Mouse (Mus musculus) adrenal gland, postnatal 36 days (tissue): ENCODE measurements around the gene Farp1. TPM values are rescaled to one million over a fixed set of nuclear protein-coding genes. Genes with fewer than 3 reads are reported as not detected.
"Not testable (repeated sequence)": the region's sequence is repeated elsewhere in the genome, so short reads cannot be mapped to it uniquely, and the experiment has no call there.

Source experiments
- DNase-seq, 2 experiments: peaks; one replicate each; pipeline ENCODE4 v3.0.0; 2021; ENCODE audit warnings: mixed read lengths in 1 of 2
- total RNA-seq, 2 experiments: library from RNA; stranded (reverse); gene quantifications; 2 replicates each; pipeline ENCODE4 v1.2.3; 2021

The Farp1 gene
- total RNA-seq, 2 experiments from 2014 or later, result 17.2 to 25.1 TPM

DNA sequence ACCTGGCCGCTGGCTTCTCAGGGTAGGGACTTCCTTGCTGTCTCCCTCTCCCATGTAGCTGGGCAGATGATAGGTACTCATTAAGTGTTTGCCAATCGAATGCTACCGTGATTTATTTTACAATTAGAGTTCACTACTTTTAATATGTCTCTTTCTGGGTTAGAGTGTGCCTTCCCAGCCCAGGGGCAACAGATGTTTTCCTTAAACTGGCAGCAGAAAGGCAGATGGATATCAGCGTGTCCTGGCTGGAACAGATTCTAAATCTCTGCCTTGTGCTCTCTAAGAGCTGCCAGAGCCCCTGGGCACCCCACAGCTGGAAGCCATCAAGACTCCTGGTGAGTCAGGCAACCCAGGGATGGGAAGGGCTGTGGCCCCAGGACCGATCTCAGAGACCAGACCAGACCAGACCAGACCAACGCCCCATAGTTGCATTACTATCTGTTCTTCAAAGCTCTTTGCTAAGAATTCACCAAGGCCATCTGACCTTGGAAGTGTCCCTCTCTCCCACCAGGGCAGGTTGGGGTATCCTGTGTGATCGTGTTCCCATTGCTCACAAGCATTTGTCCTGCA is 69.8 kb downstream of the Farp1 start:
- no peak for DNase-seq

DNA sequence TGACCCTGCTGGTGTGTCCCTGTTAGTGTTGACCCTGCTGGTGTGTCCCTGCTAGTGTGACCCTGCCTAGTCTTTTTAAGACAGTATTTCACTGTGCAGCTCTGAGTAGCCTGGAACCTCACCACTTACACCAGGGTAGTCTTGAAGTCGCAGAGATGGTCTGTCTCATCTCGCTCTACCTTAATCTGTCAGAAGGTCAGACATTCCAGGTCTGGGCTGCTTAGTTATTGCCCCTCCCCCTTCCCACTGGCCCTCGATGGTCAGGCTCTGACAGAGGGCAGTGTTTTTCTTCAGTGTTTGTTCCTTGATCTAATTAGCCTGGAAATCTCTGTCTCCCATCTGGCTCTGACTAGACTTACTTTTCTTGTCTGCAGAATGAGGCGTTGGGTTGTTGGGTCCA is 71.9 kb downstream of the Farp1 start:
- DNase-seq, result no peak

DNA sequence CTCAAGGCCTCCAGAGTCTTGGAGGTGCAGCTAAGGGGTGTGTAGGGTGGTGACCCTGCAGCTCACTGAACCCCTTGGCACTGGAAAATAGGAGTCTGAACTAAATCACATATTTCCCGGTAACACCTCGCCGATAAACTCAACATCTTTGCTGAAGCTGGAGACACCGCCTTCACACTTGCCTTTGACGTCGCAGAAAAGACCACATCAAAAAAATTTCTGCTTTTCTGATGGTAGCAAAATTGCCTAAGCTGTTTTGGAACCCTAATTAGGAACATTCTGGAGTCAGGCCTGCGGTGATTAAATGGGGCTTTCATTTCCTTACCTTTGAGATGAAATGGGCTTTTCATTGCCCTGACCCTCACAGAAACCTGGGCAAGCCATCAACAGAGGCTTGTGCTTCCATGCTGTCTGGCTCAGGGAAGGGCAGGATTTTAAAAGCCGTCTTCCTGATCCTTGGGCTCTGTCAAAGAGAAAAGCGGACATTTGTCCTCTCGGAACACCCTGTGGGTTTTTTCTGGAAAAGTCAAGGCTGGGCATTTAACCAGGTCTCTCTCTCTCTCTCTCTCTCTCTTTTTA is 72.8 kb downstream of the Farp1 start:
- no peak for DNase-seq

DNA sequence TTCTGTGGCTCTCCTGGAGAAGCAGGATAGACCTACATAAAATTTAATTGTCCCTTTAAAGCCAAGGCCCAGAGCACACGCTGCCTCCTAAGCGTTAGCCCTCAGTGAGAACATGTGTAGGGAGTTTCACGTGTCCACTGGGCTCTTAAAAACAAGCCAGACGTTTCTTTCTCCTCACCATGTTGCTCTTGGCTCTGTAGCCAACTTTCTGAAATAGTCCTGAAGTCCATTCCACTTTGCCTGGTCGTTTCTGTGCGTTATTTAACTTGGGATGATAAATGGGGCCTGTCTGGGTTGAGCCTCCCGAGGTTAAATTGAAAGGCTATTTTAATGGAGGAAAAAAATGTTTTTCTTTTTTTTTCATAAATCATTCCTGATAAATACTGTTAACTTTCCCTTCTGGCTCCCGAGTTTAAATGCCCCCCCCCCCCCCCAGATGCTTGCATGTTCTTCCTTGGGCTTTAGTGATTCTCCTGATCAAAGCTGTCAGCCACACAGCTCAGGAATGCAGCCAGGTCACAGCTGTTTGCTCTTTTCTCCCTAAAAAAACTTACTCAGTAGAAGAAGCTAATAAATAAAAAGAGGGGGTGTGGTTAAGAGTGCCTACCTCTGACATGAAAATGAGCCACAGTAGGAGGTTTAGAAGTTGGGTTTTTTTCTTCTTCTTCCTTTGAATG is 73.6 kb downstream of the Farp1 start:
- peak; percentile 37 to 40 for DNase-seq

DNA sequence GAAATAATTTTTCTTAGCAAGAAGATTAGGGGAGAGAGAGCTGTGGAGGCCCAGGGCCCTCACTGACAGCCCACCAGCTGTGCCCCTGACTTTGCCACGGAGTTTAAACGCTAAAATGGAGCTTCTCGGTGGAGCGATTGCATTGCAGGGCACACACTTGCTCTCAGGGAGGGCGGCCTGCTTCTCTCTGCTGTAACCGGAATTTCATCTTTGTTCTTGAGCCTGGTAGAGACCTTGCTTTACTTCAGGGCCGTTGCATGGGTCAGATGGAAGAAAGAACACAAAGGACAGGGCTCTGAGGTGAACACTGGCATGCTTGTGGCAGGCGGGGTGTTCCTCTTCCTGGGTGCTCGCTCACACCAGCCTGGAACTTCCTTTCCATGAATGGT is 74.1 kb downstream of the Farp1 start:
- DNase-seq, result no peak

DNA sequence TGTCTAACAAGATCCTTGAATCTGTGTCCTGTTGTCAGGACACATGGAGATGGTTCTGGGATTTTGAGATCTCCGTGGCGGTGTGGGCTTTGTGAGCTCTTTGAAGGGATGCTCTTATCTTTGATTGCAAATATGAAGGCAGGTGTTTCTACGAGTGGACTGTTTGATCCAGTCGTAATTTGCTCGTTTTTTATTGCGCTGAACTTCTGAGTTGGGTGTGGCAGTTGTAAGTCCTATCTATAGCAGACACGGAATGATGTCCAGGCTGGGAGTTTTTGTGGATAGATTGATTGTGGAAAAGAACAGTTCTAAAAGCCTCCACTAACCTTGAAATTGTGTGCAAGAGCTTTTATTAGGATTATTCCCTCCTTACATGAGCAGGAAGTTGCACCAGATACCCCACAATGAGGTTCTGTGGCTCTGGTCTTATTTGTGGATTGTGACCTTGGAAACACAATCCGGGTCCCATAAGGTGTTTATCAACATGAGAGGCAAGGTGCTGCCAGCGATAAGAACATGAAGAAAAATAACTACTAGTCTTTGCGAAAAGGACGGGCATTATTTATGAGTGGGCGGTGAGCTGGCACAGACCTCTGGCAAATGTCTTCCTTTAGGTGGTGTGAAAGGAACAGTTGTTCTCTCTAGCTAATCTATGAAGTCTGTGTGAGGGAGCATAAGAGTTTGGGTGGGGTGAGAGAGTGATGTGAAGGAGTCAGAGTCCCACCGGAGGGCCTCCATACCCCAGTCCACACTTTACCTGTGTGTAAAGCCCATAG is 75.7 kb downstream of the Farp1 start:
- no peak for DNase-seq

DNA sequence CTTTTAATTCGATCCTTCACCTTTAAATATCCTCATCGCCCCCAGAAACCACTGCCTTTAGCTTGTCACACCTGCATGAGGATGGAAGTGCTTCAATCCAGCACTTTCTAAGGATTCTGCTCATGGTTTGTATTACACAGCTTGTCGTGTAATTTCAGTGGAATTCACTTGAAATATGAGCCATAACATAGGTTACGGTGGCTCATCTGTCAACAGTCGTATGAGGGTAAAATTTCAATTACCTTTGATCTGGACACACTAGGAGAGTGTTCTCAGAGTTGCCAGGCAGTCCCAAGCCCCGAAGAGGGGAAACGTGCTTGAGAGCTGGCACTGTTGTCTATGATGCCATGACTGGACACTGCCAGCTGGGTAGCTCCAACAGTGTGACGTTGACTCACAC is 77.1 kb downstream of the Farp1 start:
- peak in 1 of 2 experiments; percentile 20 for DNase-seq

DNA sequence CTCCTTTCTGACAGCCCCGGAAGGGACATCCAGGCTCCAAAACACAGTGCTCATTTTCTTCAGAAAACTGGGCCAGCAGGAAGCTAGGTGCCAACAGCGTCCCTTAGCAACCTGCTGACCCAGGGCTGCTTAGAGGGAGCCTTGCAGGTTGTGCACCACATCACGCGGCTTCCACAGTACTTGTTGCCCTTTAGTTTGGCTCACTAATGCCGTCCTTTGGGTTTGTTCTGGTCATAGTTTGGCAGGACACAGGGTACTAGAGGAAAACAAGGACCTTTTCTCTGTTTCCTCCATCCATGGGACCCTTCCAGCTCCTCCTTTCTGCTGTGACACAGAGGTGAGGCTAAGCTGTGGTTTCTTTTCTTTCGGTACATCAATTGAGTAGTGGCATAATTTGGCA is 78.8 kb downstream of the Farp1 start:
- DNase-seq, result no peak

DNA sequence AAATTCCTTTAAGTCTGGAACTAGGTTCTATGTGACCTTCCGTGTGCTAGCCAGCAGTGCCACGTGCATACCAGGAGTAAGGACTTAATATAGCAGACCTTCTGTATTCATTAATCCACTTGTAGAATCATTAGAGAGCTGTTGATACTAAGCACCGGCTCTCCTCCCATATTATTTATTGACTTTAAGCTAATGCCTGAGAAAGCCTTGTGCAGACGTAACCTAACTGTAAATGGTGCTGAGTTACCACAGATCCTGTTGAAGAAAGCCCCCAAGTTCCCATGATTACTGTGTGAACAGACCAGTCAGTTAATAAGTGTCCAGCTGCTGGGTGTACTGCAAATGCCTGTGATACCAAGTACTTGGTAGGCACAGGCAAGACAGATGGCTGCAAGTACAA is 81.7 kb downstream of the Farp1 start:
- DNase-seq, result no peak

DNA sequence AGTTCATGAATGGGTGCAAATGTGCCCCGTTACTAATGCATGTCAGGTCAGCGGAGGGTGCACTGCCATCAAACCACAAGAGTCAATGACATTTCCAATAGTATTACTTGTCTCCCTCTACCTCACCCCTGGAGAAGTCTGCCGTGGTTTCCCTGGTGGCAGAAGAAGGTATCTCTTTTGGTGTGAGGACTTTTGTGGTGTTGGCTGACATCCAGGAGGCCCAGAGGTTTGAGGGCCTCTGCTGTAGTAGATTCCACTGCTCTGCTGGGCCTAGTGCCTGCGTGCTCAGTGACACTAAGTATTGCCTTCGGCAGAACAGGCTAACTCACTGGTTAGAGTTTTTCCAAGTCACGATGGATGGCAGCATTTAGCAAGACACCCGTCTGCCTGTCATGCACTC is 83.9 kb downstream of the Farp1 start:
- DNase-seq, result no peak

DNA sequence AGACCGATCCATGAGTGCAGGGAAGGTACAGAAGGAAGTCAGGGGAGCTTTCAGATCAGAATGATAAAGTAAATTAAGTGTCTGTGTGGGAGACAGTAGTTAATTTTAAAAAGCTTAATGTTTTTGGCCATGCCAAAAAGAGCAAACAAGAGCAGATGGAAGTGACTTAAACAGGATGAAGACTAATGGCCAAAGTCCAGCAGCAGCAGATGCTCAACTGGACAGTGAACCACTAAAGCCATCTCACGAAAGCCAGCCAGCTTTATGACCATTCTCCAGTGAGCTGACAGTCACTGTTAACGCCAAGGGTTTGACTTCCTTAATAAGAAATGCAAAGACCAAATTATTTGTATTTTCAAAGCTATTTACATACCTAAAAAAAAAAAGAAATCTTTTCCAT is 86.7 kb downstream of the Farp1 start:
- no peak for DNase-seq

DNA sequence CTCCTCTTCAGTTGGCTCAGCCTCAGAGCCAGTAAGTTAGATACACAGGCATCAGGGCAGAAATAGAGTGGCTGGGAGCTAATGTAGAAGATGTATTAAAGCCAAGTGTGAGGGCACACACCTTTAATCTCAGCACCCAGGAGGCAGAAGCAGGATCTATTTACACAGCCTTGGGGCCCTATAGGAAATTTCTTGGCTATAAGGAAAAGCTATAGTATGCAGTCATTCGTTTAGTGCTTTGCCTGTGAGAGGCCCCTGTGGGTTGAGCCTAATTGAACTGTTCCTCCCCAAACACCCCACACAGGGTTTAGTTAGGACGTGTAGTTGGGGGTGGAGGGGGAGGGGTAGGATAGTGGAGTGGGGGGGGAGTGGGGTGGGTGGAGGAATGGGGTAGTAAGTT is 87.9 kb downstream of the Farp1 start:
- DNase-seq, result no peak

DNA sequence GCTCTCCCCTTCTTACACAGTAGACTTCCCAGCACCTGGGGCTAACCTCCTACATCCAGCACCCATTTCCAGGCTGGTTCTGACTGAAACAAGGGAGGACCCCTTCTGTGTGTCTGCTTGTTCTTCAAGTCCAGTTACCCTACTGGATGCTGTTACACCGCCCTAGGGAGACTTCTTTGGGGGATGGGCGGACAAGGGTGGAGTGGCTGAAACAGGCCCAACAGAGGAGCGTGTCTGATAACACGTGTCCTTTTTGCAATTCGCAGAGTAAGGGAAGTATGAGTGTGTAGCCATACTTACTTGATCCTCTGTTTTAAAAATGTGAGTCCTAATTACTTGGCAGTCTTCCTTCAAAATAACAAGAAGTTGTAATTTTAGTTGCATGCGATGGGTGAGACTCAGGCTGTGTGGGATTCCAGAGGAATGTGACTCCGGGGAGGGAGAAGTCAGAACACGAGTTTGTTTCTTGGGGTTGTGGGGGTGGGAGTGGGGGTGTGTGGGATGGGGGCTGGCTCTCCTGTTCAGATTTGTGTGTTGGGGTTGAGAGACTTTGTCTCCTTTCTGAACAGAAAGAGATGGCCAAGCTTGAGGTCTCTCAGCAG is 89.5 kb downstream of the Farp1 start:
- DNase-seq, result no peak

DNA sequence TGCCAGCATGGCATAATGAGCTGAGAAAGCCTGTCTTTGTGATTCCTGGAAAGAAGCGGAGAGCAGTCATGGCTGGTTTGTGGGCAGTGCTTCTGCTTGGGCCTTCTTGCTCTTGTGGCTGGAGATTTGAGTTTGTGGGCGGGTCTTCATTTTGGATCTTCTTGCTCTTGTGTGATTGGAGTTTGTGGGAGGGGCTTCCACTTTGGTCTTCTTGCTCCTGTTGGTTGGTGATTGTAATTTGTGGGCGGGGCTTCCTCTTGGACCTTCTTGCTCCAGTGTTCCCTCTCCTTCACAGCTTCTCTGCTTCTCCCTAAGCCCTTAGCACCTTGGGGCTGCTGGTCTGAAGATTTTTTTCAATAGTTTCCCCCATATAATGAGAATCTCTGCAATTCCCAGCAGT is 90.7 kb downstream of the Farp1 start:
- DNase-seq, result no peak

DNA sequence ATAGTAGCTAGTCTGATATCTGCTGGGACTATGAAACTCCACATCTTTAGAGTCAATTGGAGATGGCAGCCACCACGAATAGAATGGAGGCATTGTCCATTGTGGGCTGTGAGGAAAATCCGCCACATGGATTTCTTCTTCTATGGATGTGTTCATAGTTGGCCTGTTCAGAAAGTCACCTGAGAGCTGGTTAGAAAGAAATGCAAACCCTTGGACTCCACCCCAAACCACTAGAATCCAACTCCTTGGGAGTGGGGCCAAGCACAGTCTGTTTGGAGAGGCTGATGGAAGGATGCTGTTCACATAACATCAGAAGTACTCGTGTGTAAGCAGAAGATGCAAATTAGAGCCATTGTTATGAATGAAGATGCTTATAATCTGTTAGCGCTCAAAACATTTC is 91.3 kb downstream of the Farp1 start:
- no peak for DNase-seq

DNA sequence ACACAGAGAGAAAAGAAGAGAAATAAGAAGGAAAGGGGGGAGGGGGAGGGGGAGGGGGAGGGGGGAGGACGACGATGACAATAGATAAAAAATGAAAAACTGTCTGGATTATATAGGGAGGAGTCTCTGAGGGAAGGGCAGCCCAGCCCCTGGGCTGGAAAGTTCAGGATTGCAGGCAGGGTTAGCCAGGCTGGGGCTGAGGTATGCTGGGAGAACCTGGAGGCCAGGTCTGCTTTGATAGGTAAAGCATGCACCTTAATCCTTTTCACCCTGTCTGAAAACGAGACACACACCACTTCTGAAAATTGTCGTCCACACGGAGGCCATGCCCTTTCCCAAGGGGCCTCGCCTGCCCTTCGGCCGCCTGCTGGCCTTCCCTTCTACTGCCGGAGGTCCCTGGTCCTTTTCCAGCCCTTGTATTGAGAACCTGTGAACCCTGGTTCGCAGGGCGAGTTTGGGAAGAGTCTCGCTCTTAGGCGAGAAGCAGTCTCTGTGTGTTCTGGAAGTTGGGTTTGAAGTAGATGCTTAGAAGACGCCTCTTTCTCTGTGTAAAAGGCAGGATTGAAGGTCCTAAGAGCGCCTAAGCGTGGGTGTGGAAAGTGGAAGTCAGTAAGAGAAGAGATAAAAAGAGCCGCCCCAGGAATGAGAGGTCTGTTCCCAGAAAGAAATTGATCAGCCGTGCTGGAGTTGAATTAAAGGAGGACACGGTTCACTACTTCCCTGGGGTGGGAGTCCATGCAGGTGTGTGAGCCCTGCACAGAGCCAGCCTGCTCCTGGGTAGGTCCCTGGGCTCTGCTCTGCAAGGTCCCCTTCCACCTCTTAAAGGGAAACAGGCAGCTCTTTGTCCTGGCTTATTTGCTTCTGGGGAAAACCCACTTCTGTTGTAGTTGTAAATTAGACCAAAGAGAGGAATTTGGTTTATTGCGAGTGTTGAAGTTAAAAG is 94.1 kb downstream of the Farp1 start:
- DNase-seq, result no peak

DNA sequence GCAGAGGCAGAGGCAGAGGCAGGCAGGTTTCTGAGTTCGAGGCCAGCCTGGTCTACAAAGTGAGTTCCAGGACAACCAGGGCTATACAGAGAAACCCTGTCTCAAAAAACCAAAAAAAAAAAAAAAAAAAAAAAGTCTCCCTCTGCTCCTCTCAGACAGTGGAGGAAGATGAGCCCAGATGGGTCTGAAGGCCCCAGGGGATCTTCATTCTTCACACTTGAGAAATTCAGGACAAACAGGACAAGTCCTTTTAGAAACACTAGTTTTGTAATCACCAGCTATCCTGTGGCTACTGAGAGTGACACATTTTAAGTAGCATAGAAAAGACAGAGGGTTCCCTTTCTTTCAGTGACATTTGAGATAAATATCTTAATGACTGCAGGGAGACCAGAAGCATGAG is 95.4 kb downstream of the Farp1 start:
- not testable (repeated sequence) for DNase-seq

DNA sequence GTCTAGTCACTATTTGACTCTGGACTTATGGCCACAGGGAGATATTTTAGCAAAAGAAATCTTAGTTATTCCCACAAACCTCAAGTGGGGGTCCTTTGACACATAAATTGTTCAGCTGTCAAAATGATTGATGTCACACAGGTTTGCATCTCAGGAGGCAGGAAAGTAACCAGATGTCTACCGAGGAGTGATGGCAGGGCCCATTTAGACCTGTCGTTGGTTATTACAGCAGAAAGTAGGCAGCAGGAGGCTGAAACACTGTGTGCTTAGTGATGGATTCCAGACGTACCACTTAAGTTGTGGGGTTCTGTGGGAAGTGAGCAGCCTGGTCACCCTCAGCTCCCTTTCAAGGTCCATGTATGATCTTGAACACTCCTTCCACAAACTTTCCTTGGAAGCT is 99.4 kb downstream of the Farp1 start:
- no peak for DNase-seq

DNA sequence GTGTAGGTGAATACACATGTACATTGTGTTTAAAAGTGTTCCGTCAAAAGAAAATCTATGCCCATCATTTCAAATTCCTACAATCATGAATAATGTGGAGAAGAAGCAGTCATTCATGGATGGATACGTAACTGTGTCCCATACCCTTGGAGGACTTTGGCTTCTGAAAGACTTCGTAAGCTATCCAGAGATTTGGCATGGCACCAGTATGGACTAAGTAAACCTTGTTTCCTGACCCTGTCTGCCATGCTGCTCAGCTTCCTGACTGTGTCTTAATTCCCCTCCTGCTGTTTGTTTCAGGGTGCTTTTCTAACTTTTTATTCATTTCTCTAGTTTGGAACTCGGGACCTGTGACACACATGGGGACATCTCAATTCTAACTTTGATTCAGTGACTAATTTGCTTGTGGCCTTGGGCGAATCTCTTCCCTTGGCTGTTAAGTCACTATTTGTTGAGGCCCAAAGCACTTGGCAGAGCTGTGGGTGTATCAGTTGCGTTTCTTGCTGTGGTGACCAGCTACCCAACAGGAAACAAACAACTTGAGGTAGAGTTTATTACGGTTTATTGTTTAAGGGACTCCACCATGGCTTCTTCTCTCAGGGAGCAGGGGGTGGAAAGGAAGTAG is 108.9 kb downstream of the Farp1 start:
- DNase-seq, result peak; percentile 16 to 20

DNA sequence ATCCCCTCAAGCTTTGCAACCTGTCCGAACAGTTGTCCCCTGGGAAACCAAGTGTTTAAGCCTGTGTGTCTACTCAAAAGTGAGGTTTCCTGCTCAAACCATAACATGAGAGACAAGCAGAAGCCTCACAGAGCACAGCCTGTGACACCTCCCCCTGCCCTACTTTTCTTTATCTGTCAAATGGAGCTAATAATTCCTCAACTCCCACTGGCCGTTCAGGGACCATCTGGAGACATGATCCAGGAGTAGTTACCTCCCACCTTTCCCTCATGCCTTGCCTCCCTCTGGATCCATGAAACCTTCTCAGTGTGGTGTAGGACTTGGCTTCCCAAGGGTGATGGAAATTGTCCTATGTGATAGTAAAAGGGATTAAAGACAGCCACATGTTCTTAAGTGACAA is 109.5 kb downstream of the Farp1 start:
- no peak for DNase-seq

DNA sequence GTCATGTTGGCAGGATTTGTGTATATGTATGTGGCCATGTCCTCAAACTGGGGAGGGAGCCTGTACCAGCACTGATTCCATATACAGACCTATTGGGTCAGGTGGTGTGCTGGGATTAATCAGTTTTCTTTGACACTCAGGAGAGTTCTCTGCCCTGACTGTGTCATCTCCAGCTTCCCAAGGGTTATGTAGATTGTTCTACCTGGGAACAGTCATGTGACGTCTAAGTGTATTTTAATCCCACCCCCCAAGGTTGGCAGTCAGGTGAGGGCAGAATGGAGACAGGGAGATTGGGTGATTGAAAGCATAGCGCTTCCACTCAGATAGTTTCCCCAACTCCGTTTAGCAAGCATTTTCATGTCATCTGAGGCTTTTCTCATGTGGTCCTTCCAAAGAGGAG is 110.3 kb downstream of the Farp1 start:
- DNase-seq, result no peak
